Comparison of ENCODE assay signal across 9 mouse cellular contexts in genomic region chr1:63658016-63658415, GRCm38 (mm10). TPM values are rescaled to one million over a fixed set of nuclear protein-coding genes. Genes with fewer than 3 reads are reported as not detected.
DNase-seq lines count a peak whose midpoint lies in the region; ATAC-seq and TF ChIP-seq lines count a peak whose summit lies in the region.
"Had no signal": no experiment of that assay in that cellular context is flagged by ENCODE, and none has a peak within 500 bp of the region (broad histone marks: within the 10 kb centered on the region; RNA-seq: fewer than 3 reads in every experiment).

No protein-coding gene starts in this region.

- H3K9ac ChIP-seq in hindbrain, embryonic 11.5 days (ENCODE audit: low read depth, low read length) = no peak overlapping the region
- H3K9ac ChIP-seq in hindbrain, embryonic 12.5 days = no peak overlapping the region
- H3K9ac ChIP-seq in midbrain, embryonic 11.5 days (ENCODE audit: low read length) = no peak overlapping the region
- H3K9ac ChIP-seq: embryonic facial prominence, embryonic 12.5 days had no signal

- H3K4me1 ChIP-seq in hindbrain, embryonic 11.5 days (replicated peaks; ENCODE audit: control insufficient read depth, insufficient read depth, low read length) = no peaks in the 10 kb centered on the region
- H3K4me1 ChIP-seq in hindbrain, embryonic 12.5 days = no peaks in the 10 kb centered on the region
- H3K4me1 ChIP-seq in midbrain, embryonic 11.5 days (ENCODE audit: control insufficient read depth, insufficient read depth, low read length) = no peaks in the 10 kb centered on the region
- H3K4me1 ChIP-seq: embryonic facial prominence, embryonic 12.5 days had no signal

- no peaks in the 10 kb centered on the region for H3K36me3 ChIP-seq in hindbrain, embryonic 11.5 days (ENCODE audit: control insufficient read depth, insufficient read depth, low read length)
- H3K36me3 ChIP-seq in hindbrain, embryonic 12.5 days = no peaks in the 10 kb centered on the region
- H3K36me3 ChIP-seq in midbrain, embryonic 11.5 days (ENCODE audit: control insufficient read depth, insufficient read depth, low read length) = no peaks in the 10 kb centered on the region
- H3K36me3 ChIP-seq: embryonic facial prominence, embryonic 12.5 days had no signal

- intact Hi-C loops in gastrocnemius, postnatal 14 days (cut with DNase I; ENCODE audit: low total_unique reads) = loop anchor here (10.0 kb wide), 1 partner anchor 1347 kb away; no protein-coding TSS in a partner anchor

- no peak overlapping the region for H3K4me3 ChIP-seq in hindbrain, embryonic 11.5 days (ENCODE audit: low read depth, low read length)
- H3K4me3 ChIP-seq in hindbrain, embryonic 12.5 days = no peak overlapping the region
- H3K4me3 ChIP-seq in midbrain, embryonic 11.5 days (ENCODE audit: low read depth, low read length) = no peak overlapping the region
- H3K4me3 ChIP-seq: embryonic facial prominence, embryonic 12.5 days had no signal

- WGBS in hindbrain, embryonic 11.5 days = 14% methylated on average over 6 of the region's 6 CpGs
- 10% methylated on average over 6 of the region's 6 CpGs for WGBS in hindbrain, embryonic 12.5 days
- WGBS in midbrain, embryonic 11.5 days = 15% methylated on average over 6 of the region's 6 CpGs

- H3K27ac ChIP-seq in hindbrain, embryonic 11.5 days (ENCODE audit: low read depth, low read length) = no peak overlapping the region
- H3K27ac ChIP-seq in hindbrain, embryonic 12.5 days = no peak overlapping the region
- no peak overlapping the region for H3K27ac ChIP-seq in midbrain, embryonic 11.5 days (ENCODE audit: low read depth, low read length)
- H3K27ac ChIP-seq: embryonic facial prominence, embryonic 12.5 days had no signal

- in situ Hi-C loops in Patski (cut with MboI; ENCODE audit: low pct_unique_long_range_greater_than_20kb) = loop anchor here (5.0 to 25.0 kb wide), 2 partner anchors 1049 to 1354 kb away; no protein-coding TSS in a partner anchor

- H3K27me3 ChIP-seq in hindbrain, embryonic 11.5 days (ENCODE audit: control insufficient read depth, insufficient read depth, low read length) = no peaks in the 10 kb centered on the region
- H3K27me3 ChIP-seq in hindbrain, embryonic 12.5 days = no peaks in the 10 kb centered on the region; the same call in 1 of the 2 replicates
- peaks cover 28% of the 10 kb centered on the region for H3K27me3 ChIP-seq in Patski
- no peaks in the 10 kb centered on the region for H3K27me3 ChIP-seq in midbrain, embryonic 11.5 days (ENCODE audit: control insufficient read depth, insufficient read depth, low read length)
- H3K27me3 ChIP-seq: embryonic facial prominence, embryonic 12.5 days had no signal

- peak; percentile 83 for DNase-seq in hindbrain, embryonic 11.5 days (ENCODE audit: low spot score)
- peak; percentile 12 for DNase-seq in Patski (ENCODE audit: low read depth, low spot score)
- DNase-seq in cerebellum, adult 9-11 months = peak; percentile 29
- DNase-seq in gastrocnemius, postnatal 14 days = peak; percentile 25
- peak; percentile 33 to 78 for DNase-seq in layer of hippocampus, postnatal 25 days (ENCODE audit: extremely low spot score in 1 of 2, low spot score in 1 of 2)
- DNase-seq in midbrain, embryonic 11.5 days (ENCODE audit: low spot score, missing footprints) = peak; percentile 96
- peak; percentile 18 to 22 for DNase-seq in spleen, postnatal 36 days (ENCODE audit: low spot score in 2 of 2)

- no peak for ATAC-seq in hindbrain, embryonic 11.5 days (ENCODE audit: low FRiP score)
- ATAC-seq in hindbrain, embryonic 12.5 days (ENCODE audit: low FRiP score) = no peak
- no peak for ATAC-seq in Patski
- ATAC-seq in midbrain, embryonic 11.5 days (ENCODE audit: low FRiP score) = peak; percentile 48; the same call in 1 of the 2 replicates

- TF ChIP-seq CTCF in Patski (IDR thresholded peaks at IDR 0.05) = peak; percentile 81

- CTCF ChIA-PET in Patski (lab: Charles Lee) = no interaction called here

- POLR2A ChIA-PET in Patski (lab: Charles Lee) = no interaction called here

- H3K4me2 ChIP-seq in hindbrain, embryonic 11.5 days (replicated peaks; ENCODE audit: low read depth, low read length) = no peak overlapping the region
- H3K4me2 ChIP-seq in hindbrain, embryonic 12.5 days (replicated peaks) = no peak overlapping the region
- H3K4me2 ChIP-seq in midbrain, embryonic 11.5 days = no peak overlapping the region
- H3K4me2 ChIP-seq: embryonic facial prominence, embryonic 12.5 days had no signal

- no peaks in the 10 kb centered on the region for H3K9me3 ChIP-seq in hindbrain, embryonic 11.5 days (ENCODE audit: control insufficient read depth, low read length)
- no peaks in the 10 kb centered on the region for H3K9me3 ChIP-seq in hindbrain, embryonic 12.5 days (replicated peaks)
- H3K9me3 ChIP-seq in midbrain, embryonic 11.5 days (ENCODE audit: control insufficient read depth, low read length) = no peaks in the 10 kb centered on the region
- H3K9me3 ChIP-seq: embryonic facial prominence, embryonic 12.5 days had no signal

RNA-seq across cellular contexts. Expression of gene Dytn, which starts 28.7 kb away (rescaled TPM):
- not detected in 2 replicates for polyA plus RNA-seq in hindbrain, embryonic 11.5 days (2014; fragmentation: Nextera tagmentation; extraction: Ambion mirVana)
- polyA plus RNA-seq in hindbrain, embryonic 12.5 days (2016; fragmentation: Nextera tagmentation; extraction: Ambion mirVana) = not detected in 2 replicates
- polyA plus RNA-seq in Patski (2021) = not detected
- total RNA-seq in gastrocnemius, postnatal 14 days (2021) = not detected
- total RNA-seq in layer of hippocampus, postnatal 25 days (2021) = not detected
- not detected in 2 replicates for polyA plus RNA-seq in midbrain, embryonic 11.5 days (2014; fragmentation: Nextera tagmentation; extraction: Ambion mirVana)

RNA-seq across cellular contexts. Expression of gene Gm39653, which starts 42.2 kb away (rescaled TPM):
- polyA plus RNA-seq in hindbrain, embryonic 11.5 days (2014; fragmentation: Nextera tagmentation; extraction: Ambion mirVana) = not detected in 2 replicates
- polyA plus RNA-seq in hindbrain, embryonic 12.5 days (2016; fragmentation: Nextera tagmentation; extraction: Ambion mirVana) = not detected in 2 replicates
- polyA plus RNA-seq in Patski (2021) = not detected
- total RNA-seq in gastrocnemius, postnatal 14 days (2021) = not detected
- not detected for total RNA-seq in layer of hippocampus, postnatal 25 days (2021)
- not detected in 2 replicates for polyA plus RNA-seq in midbrain, embryonic 11.5 days (2014; fragmentation: Nextera tagmentation; extraction: Ambion mirVana)
- polyA plus RNA-seq: embryonic facial prominence, embryonic 12.5 days had no signal

Comparison
In these comparisons a context has a peak if more than half of its experiments do, and no peak if none do; other contexts are left out.
1. DNase-seq: peak in every context shown above with its lines; median percentile 96 in midbrain, embryonic 11.5 days; 83 in hindbrain, embryonic 11.5 days; 56 in layer of hippocampus, postnatal 25 days; 29 in cerebellum, adult 9-11 months; 25 in gastrocnemius, postnatal 14 days; 20 in spleen, postnatal 36 days; 12 in Patski.